Mouse (Mus musculus): ENCODE measurements around the gene Fancg. TPM values are rescaled to one million over a fixed set of nuclear protein-coding genes. Genes with fewer than 3 reads are reported as not detected.
"Not testable (repeated sequence)": the region's sequence is repeated elsewhere in the genome, so short reads cannot be mapped to it uniquely, and the experiment has no call there.

The Fancg gene
- polyA plus RNA-seq, 1 experiment from 2014 or later: 17.3 TPM

GRCm38 (mm10) chr4:43018156-43018555 lies 7.8 kb upstream of the Fancg start:
- no peaks in the 10 kb centered on the region for H3K27me3 ChIP-seq (replicated peaks; ENCODE audit: control insufficient read depth, insufficient read depth, low read length)
- H3K9ac ChIP-seq (ENCODE audit: low read length): no peak overlapping the region
- ATAC-seq: no peak
- H3K4me2 ChIP-seq (ENCODE audit: low read length): no peak overlapping the region
- no peaks in the 10 kb centered on the region for H3K9me3 ChIP-seq (replicated peaks; ENCODE audit: control insufficient read depth, low read length)
- H3K4me1 ChIP-seq (ENCODE audit: control insufficient read depth, insufficient read depth, low read length): no peaks in the 10 kb centered on the region
- no peak for DNase-seq (ENCODE audit: low spot score)
- no peak overlapping the region for H3K4me3 ChIP-seq (ENCODE audit: low read depth, low read length)
- no peak overlapping the region for H3K27ac ChIP-seq (ENCODE audit: low read depth, low read length)
- peaks cover 65% of the 10 kb centered on the region for H3K36me3 ChIP-seq (ENCODE audit: control insufficient read depth, insufficient read depth, low read length)
- WGBS: 96% methylated on average over 4 of the region's 4 CpGs

- 100% methylated on average over 1 of the region's 1 CpGs for WGBS
- H3K27ac ChIP-seq (ENCODE audit: low read depth, low read length): no peak overlapping the region
These were observed 1.8 kb upstream of the Fancg start for GRCm38 (mm10) chr4:43012091-43012490.

GRCm38 (mm10) chr4:43005765-43006164 lies 4.5 kb downstream of the Fancg start:
- 0 out of 2 replicates have a peak, but pooled peaks cover 6% of the 10 kb centered on the region for H3K4me1 ChIP-seq (ENCODE audit: control insufficient read depth, insufficient read depth, low read length)
- WGBS: 53% methylated on average over 2 of the region's 2 CpGs
- H3K4me3 ChIP-seq (ENCODE audit: low read depth, low read length): no peak overlapping the region
- DNase-seq (ENCODE audit: low spot score) (peak; percentile 31), ATAC-seq (no peak)
- H3K27me3 ChIP-seq (replicated peaks; ENCODE audit: control insufficient read depth, insufficient read depth, low read length): no peaks in the 10 kb centered on the region
- H3K9me3 ChIP-seq (replicated peaks; ENCODE audit: control insufficient read depth, low read length): no peaks in the 10 kb centered on the region
- H3K4me2 ChIP-seq (ENCODE audit: low read length): no peak overlapping the region
- H3K36me3 ChIP-seq (ENCODE audit: control insufficient read depth, insufficient read depth, low read length): 0 out of 2 replicates have a peak, but pooled peaks cover 4% of the 10 kb centered on the region
- H3K27ac ChIP-seq (ENCODE audit: low read depth, low read length): no peak overlapping the region
- H3K9ac ChIP-seq (ENCODE audit: low read length): no peak overlapping the region

More at GRCm38 (mm10) chr4:43012091-43012490, 1.8 kb upstream of the Fancg start:
- Histone ChIP-seq H3K4me2 (ENCODE audit: low read length) (no peak overlapping the region), H3K4me3 (ENCODE audit: low read depth, low read length) (no peak overlapping the region), H3K4me1 (ENCODE audit: control insufficient read depth, insufficient read depth, low read length) (0 out of 2 replicates have a peak, but pooled peaks cover 6% of the 10 kb centered on the region), H3K9ac (ENCODE audit: low read length) (no peak overlapping the region), H3K36me3 (ENCODE audit: control insufficient read depth, insufficient read depth, low read length) (peaks cover 7% of the 10 kb centered on the region), H3K9me3 (replicated peaks; ENCODE audit: control insufficient read depth, low read length) (no peaks in the 10 kb centered on the region), H3K27me3 (replicated peaks; ENCODE audit: control insufficient read depth, insufficient read depth, low read length) (no peaks in the 10 kb centered on the region)
- DNase-seq (ENCODE audit: low spot score) (no peak), ATAC-seq (no peak)

GRCm38 (mm10) chr4:43004951-43005350 lies 5.4 kb downstream of the Fancg start:
- Histone ChIP-seq H3K4me2 (ENCODE audit: low read length) (no peak overlapping the region), H3K4me3 (ENCODE audit: low read depth, low read length) (no peak overlapping the region), H3K9me3 (replicated peaks; ENCODE audit: control insufficient read depth, low read length) (no peaks in the 10 kb centered on the region), H3K9ac (ENCODE audit: low read length) (no peak overlapping the region), H3K36me3 (ENCODE audit: control insufficient read depth, insufficient read depth, low read length) (0 out of 2 replicates have a peak, but pooled peaks cover 4% of the 10 kb centered on the region), H3K4me1 (ENCODE audit: control insufficient read depth, insufficient read depth, low read length) (0 out of 2 replicates have a peak, but pooled peaks cover 6% of the 10 kb centered on the region), H3K27ac (ENCODE audit: low read depth, low read length) (no peak overlapping the region), H3K27me3 (replicated peaks; ENCODE audit: control insufficient read depth, insufficient read depth, low read length) (no peaks in the 10 kb centered on the region)
- DNase-seq (ENCODE audit: low spot score): no peak
- ATAC-seq: no peak
- WGBS: 92% methylated on average over 3 of the region's 3 CpGs

GRCm38 (mm10) chr4:43002756-43003439 lies 7.4 kb downstream of the Fancg start:
- H3K36me3 ChIP-seq (ENCODE audit: control insufficient read depth, insufficient read depth, low read length): peaks cover 7% of the 10 kb centered on the region; the same call in 1 of the 2 replicates
- no peak for ATAC-seq
- peaks cover 12% of the 10 kb centered on the region for H3K4me1 ChIP-seq (ENCODE audit: control insufficient read depth, insufficient read depth, low read length)
- H3K4me2 ChIP-seq (ENCODE audit: low read length): no peak overlapping the region
- H3K9me3 ChIP-seq (replicated peaks; ENCODE audit: control insufficient read depth, low read length): no peaks in the 10 kb centered on the region
- DNase-seq (ENCODE audit: low spot score): no peak
- H3K9ac ChIP-seq (ENCODE audit: low read length): no peak overlapping the region
- no peak overlapping the region for H3K27ac ChIP-seq (ENCODE audit: low read depth, low read length)
- 72% methylated on average over 12 of the region's 12 CpGs for WGBS
- H3K4me3 ChIP-seq (ENCODE audit: low read depth, low read length): no peak overlapping the region
- no peaks in the 10 kb centered on the region for H3K27me3 ChIP-seq (replicated peaks; ENCODE audit: control insufficient read depth, insufficient read depth, low read length)

- Histone ChIP-seq H3K4me1 (ENCODE audit: control insufficient read depth, insufficient read depth, low read length) (peaks cover 16% of the 10 kb centered on the region), H3K27me3 (replicated peaks; ENCODE audit: control insufficient read depth, insufficient read depth, low read length) (no peaks in the 10 kb centered on the region), H3K4me3 (ENCODE audit: low read depth, low read length) (no peak overlapping the region), H3K36me3 (ENCODE audit: control insufficient read depth, insufficient read depth, low read length) (peaks cover 13% of the 10 kb centered on the region; the same call in 1 of the 2 replicates), H3K9me3 (replicated peaks; ENCODE audit: control insufficient read depth, low read length) (no peaks in the 10 kb centered on the region), H3K4me2 (ENCODE audit: low read length) (peak overlapping the region; percentile 38; the same call in 1 of the 2 replicates), H3K9ac (ENCODE audit: low read length) (no peak overlapping the region), H3K27ac (ENCODE audit: low read depth, low read length) (peak overlapping the region; percentile 99)
- ATAC-seq (no peak), DNase-seq (ENCODE audit: low spot score) (no peak)
- 95% methylated on average over 2 of the region's 2 CpGs for WGBS
These were observed 9.0 kb downstream of the Fancg start for GRCm38 (mm10) chr4:43001272-43001671.

GRCm38 (mm10) chr4:43000141-43000986 lies 9.9 kb downstream of the Fancg start, which contains the start of gene Vcp:
Gene Vcp (minus strand): TSS chr4:43000507.
- not testable (repeated sequence) for H3K27me3 ChIP-seq (replicated peaks; ENCODE audit: control insufficient read depth, insufficient read depth, low read length); H3K9me3 ChIP-seq (replicated peaks; ENCODE audit: control insufficient read depth, low read length)
- DNase-seq (ENCODE audit: low spot score) (peak; percentile 100), ATAC-seq (peak; percentile 99)
- under 1% methylated on average over 49 of the region's 56 CpGs for WGBS
- peak within 1 kb of the TSS; percentile 96 for H3K4me3 ChIP-seq (ENCODE audit: low read depth, low read length)
- peak within 1 kb of the TSS; percentile 95 for H3K9ac ChIP-seq (ENCODE audit: low read length)
- peak within 1 kb of the TSS; percentile 94 for H3K4me2 ChIP-seq (ENCODE audit: low read length)
- peaks cover 16% of the 10 kb centered on the region for H3K4me1 ChIP-seq (ENCODE audit: control insufficient read depth, insufficient read depth, low read length)
- H3K36me3 ChIP-seq (ENCODE audit: control insufficient read depth, insufficient read depth, low read length): peaks cover 21% of the 10 kb centered on the region
- peak within 1 kb of the TSS; percentile 99 for H3K27ac ChIP-seq (ENCODE audit: low read depth, low read length)

GRCm38 (mm10) chr4:42999451-43000140 lies 10.7 kb downstream of the Fancg start:
- Histone ChIP-seq H3K27me3 (replicated peaks; ENCODE audit: control insufficient read depth, insufficient read depth, low read length) (no peaks in the 10 kb centered on the region), H3K4me1 (ENCODE audit: control insufficient read depth, insufficient read depth, low read length) (peaks cover 16% of the 10 kb centered on the region), H3K4me2 (ENCODE audit: low read length) (peak overlapping the region; percentile 94), H3K4me3 (ENCODE audit: low read depth, low read length) (peak overlapping the region; percentile 96), H3K27ac (ENCODE audit: low read depth, low read length) (peak overlapping the region; percentile 99), H3K36me3 (ENCODE audit: control insufficient read depth, insufficient read depth, low read length) (peaks cover 24% of the 10 kb centered on the region), H3K9me3 (replicated peaks; ENCODE audit: control insufficient read depth, low read length) (no peaks in the 10 kb centered on the region), H3K9ac (ENCODE audit: low read length) (peak overlapping the region; percentile 95)
- peak; percentile 70 for ATAC-seq
- DNase-seq (ENCODE audit: low spot score): peak; percentile 69
- WGBS: under 1% methylated on average over 49 of the region's 51 CpGs
